27 mouse cellular contexts compared by ENCODE assay signal in genomic region chr19:42666906-42667305, GRCm38 (mm10). TPM values are rescaled to one million over a fixed set of nuclear protein-coding genes. Genes with fewer than 3 reads are reported as not detected.
DNase-seq lines count a peak whose midpoint lies in the region; ATAC-seq lines count a peak whose summit lies in the region.
"Had no signal": no experiment of that assay in that cellular context is flagged by ENCODE, and none has a peak within 500 bp of the region (broad histone marks: within the 10 kb centered on the region; RNA-seq: fewer than 3 reads in every experiment).

No protein-coding gene starts in this region.

- no peak overlapping the region for H3K4me2 ChIP-seq in hindbrain, embryonic 11.5 days (replicated peaks; ENCODE audit: low read depth, low read length)
- H3K4me2 ChIP-seq: embryonic facial prominence, embryonic 13.5 days; embryonic facial prominence, embryonic 15.5 days; forebrain, embryonic 12.5 days had no signal

- H3K36me3 ChIP-seq in hindbrain, embryonic 10.5 days: no peaks in the 10 kb centered on the region
- no peaks in the 10 kb centered on the region for H3K36me3 ChIP-seq in hindbrain, embryonic 11.5 days (ENCODE audit: control insufficient read depth, insufficient read depth, low read length)
- no peaks in the 10 kb centered on the region for H3K36me3 ChIP-seq in embryonic facial prominence, embryonic 10.5 days (replicated peaks)
- H3K36me3 ChIP-seq: embryonic facial prominence, embryonic 13.5 days; embryonic facial prominence, embryonic 15.5 days; forebrain, embryonic 10.5 days; forebrain, embryonic 12.5 days; G1E had no signal

- no peak overlapping the region for H3K9ac ChIP-seq in hindbrain, embryonic 11.5 days (ENCODE audit: low read depth, low read length)
- H3K9ac ChIP-seq: embryonic facial prominence, embryonic 13.5 days; embryonic facial prominence, embryonic 15.5 days; forebrain, embryonic 12.5 days had no signal

- no peak overlapping the region for H3K27ac ChIP-seq in hindbrain, embryonic 10.5 days
- no peak overlapping the region for H3K27ac ChIP-seq in hindbrain, embryonic 11.5 days (ENCODE audit: low read depth, low read length)
- H3K27ac ChIP-seq in embryonic facial prominence, embryonic 10.5 days (replicated peaks): 0 out of 2 replicates have a peak overlapping the region, but pooled peaks have one; percentile 2
- H3K27ac ChIP-seq: embryonic facial prominence, embryonic 13.5 days; embryonic facial prominence, embryonic 15.5 days; forebrain, embryonic 12.5 days had no signal

- H3K4me3 ChIP-seq in hindbrain, embryonic 10.5 days: no peak overlapping the region
- no peak overlapping the region for H3K4me3 ChIP-seq in hindbrain, embryonic 11.5 days (ENCODE audit: low read depth, low read length)
- no peak overlapping the region for H3K4me3 ChIP-seq in embryonic facial prominence, embryonic 10.5 days
- H3K4me3 ChIP-seq: embryonic facial prominence, embryonic 13.5 days; embryonic facial prominence, embryonic 15.5 days; erythroblast, embryonic 14.5 days; forebrain, embryonic 10.5 days; forebrain, embryonic 12.5 days had no signal

- peaks cover 24% of the 10 kb centered on the region for H3K4me1 ChIP-seq in hindbrain, embryonic 10.5 days (replicated peaks)
- H3K4me1 ChIP-seq in hindbrain, embryonic 11.5 days (replicated peaks; ENCODE audit: control insufficient read depth, insufficient read depth, low read length): no peaks in the 10 kb centered on the region
- peaks cover 24% of the 10 kb centered on the region for H3K4me1 ChIP-seq in embryonic facial prominence, embryonic 10.5 days

- intact Hi-C loops in heart, postnatal 25 days (cut with DNase I): no loop called here

- 84% methylated on average over 5 of the region's 5 CpGs for WGBS in hindbrain, embryonic 10.5 days
- WGBS in hindbrain, embryonic 11.5 days: 77% methylated on average over 5 of the region's 5 CpGs
- 87% methylated on average over 5 of the region's 5 CpGs for WGBS in embryonic facial prominence, embryonic 10.5 days

- no peak for ATAC-seq in hindbrain, embryonic 11.5 days (ENCODE audit: low FRiP score)
- ATAC-seq: activated CD4-positive, CD25-positive, alpha-beta regulatory T cell, adult 4 months; CD4-positive, CD25-positive, alpha-beta regulatory T cell, adult 4 months; forebrain, embryonic 14.5 days; forebrain, embryonic 16.5 days; Patski had no signal

- H3K9me3 ChIP-seq in hindbrain, embryonic 10.5 days: no peaks in the 10 kb centered on the region
- no peaks in the 10 kb centered on the region for H3K9me3 ChIP-seq in hindbrain, embryonic 11.5 days (ENCODE audit: control insufficient read depth, low read length)
- no peaks in the 10 kb centered on the region for H3K9me3 ChIP-seq in embryonic facial prominence, embryonic 10.5 days
- H3K9me3 ChIP-seq: embryonic facial prominence, embryonic 13.5 days; embryonic facial prominence, embryonic 15.5 days; forebrain, embryonic 10.5 days; forebrain, embryonic 12.5 days; G1E had no signal

- peaks cover 59% of the 10 kb centered on the region for H3K27me3 ChIP-seq in hindbrain, embryonic 10.5 days (ENCODE audit: insufficient read depth, poor library complexity, severe bottlenecking)
- H3K27me3 ChIP-seq in hindbrain, embryonic 11.5 days (ENCODE audit: control insufficient read depth, insufficient read depth, low read length): peaks cover 3% of the 10 kb centered on the region
- peaks cover 30% of the 10 kb centered on the region for H3K27me3 ChIP-seq in embryonic facial prominence, embryonic 10.5 days (replicated peaks; ENCODE audit: low read depth, poor library complexity, severe bottlenecking)
- H3K27me3 ChIP-seq: embryonic facial prominence, embryonic 13.5 days; Patski had no signal

- DNase-seq in adrenal gland, adult (ENCODE audit: inconsistent age in 2 of 2, low spot score in 1 of 2): peak; percentile 36 to 55
- no peak for DNase-seq in adrenal gland, postnatal 10 days
- peak; percentile 75 for DNase-seq in heart, adult 11 months
- no peak for DNase-seq in heart, postnatal 25 days (ENCODE audit: low spot score)
- peak; percentile 1 for DNase-seq in hindbrain, embryonic 10.5 days (ENCODE audit: low spot score)
- no peak for DNase-seq in hindbrain, embryonic 11.5 days (ENCODE audit: low spot score)
- DNase-seq in embryonic facial prominence, embryonic 10.5 days (ENCODE audit: low spot score): no peak
- DNase-seq: adrenal gland, adult 8-10 months; adrenal gland, postnatal 25 days; B cell, adult 2 months; cerebellum, adult 11-12 months; cerebellum, adult 2 months; cerebellum, adult 9-10 months; cerebellum, postnatal 10 days; cerebellum, postnatal 25 days had no signal

RNA-seq across cellular contexts. Expression of gene Loxl4, which starts 54.3 kb away (rescaled TPM):
- 1 to 10 TPM; 1.8 to 2.7 TPM for total RNA-seq in adrenal gland, postnatal 10 days (2021)
- 1 to 10 TPM; 1.2 to 1.3 TPM for total RNA-seq in heart, postnatal 25 days (2021)
- polyA plus RNA-seq in hindbrain, embryonic 10.5 days (2016; fragmentation: Nextera tagmentation; extraction: Ambion mirVana): 0.18 and 0.37 TPM in 2 replicates
- polyA plus RNA-seq in hindbrain, embryonic 11.5 days (2014; fragmentation: Nextera tagmentation; extraction: Ambion mirVana): 0.20 and 0.37 TPM in 2 replicates
- 0.24 and 0.28 TPM in 2 replicates for polyA plus RNA-seq in embryonic facial prominence, embryonic 10.5 days (2016; fragmentation: Nextera tagmentation; extraction: Ambion mirVana)
- total RNA-seq: CH12.LX, G1E had no signal
- polyA plus RNA-seq: erythroblast, embryonic 14.5 days; G1E had no signal

Comparison
In these comparisons a context has a peak if more than half of its experiments do, and no peak if none do; other contexts are left out.
1. DNase-seq: peak in adrenal gland, adult (2 of 2), heart, adult 11 months (single experiment) and hindbrain, embryonic 10.5 days (single experiment); none in adrenal gland, postnatal 10 days (single experiment), heart, postnatal 25 days (single experiment), hindbrain, embryonic 11.5 days (single experiment) and embryonic facial prominence, embryonic 10.5 days (single experiment).